Mouse (Mus musculus): ENCODE results near the gene Fam102a. TPM values are rescaled to one million over a fixed set of nuclear protein-coding genes. Genes with fewer than 3 reads are reported as not detected.
A peak's percentile ranks its signal among the peaks of the same experiment; 100 is the strongest.

The Fam102a gene
- polyA plus RNA-seq, 1 experiment from 2014 or later, result 16.6 TPM

DNA sequence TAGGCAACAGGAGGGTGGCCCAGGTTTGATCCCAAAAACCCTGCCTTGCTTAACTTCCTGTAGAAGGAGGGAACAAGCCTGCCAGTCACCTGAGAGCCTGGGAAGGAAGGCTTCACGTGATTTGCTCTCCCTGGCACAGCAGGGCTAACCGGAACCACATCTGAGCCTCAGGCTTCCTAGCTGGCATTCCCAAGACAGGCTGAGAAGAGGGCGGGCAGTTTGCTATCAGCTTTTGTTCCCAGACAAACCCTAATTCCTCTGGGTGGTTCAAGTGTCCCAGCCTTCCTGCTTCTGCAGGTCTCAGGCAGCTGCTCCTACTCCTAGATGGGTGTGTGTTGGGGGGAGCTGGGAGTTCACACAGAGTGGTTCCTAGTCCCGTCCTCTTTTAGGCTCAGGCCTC is 20.4 kb downstream of the Fam102a start:
- peak; percentile 72 for ATAC-seq (ENCODE audit: low FRiP score, low TSS enrichment)
- Histone ChIP-seq H3K27me3 (ENCODE audit: control insufficient read depth, insufficient read depth, low read length) (no peaks in the 10 kb centered on the region), H3K9me3 (ENCODE audit: control insufficient read depth, low read length) (no peaks in the 10 kb centered on the region), H3K4me3 (ENCODE audit: low read depth, low read length) (no peak overlapping the region), H3K9ac (ENCODE audit: low read length) (no peak overlapping the region), H3K27ac (replicated peaks) (peak overlapping the region; percentile 61), H3K4me2 (replicated peaks; ENCODE audit: low read depth) (no peak overlapping the region), H3K36me3 (ENCODE audit: control insufficient read depth, insufficient read depth, low read length) (0 out of 2 replicates have a peak, but pooled peaks cover 2% of the 10 kb centered on the region), H3K4me1 (replicated peaks; ENCODE audit: control insufficient read depth, insufficient read depth) (peaks cover 2% of the 10 kb centered on the region; the same call in 1 of the 2 replicates)
- peak; percentile 64 for DNase-seq (ENCODE audit: low spot score)
- TF ChIP-seq CTCF (IDR thresholded peaks at IDR 0.05; ENCODE audit: low read depth) (no peak), EP300 (optimal IDR thresholded peaks at IDR 0.05) (no peak)
- 48% methylated on average over 4 of the region's 4 CpGs for WGBS

DNA sequence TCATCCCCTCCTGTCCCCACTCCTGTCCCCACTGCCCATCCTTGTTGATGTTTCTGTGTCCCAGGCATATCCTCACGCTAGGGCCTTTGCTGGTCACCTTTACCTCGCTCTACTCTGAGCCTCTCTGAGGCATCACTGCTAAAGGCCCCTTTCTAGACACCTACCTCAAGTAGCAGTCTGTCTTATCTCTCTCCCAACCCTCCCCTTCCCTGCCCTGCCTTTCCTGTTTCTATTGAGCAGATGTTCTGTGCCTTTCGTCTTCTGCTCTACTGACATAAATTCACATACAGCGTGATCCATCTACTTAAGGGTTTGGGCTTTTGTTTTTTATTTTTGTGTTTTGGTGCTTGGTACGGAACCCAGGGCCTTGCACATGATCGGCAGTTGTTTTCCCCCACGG is 20.9 kb downstream of the Fam102a start:
- Histone ChIP-seq H3K36me3 (ENCODE audit: control insufficient read depth, insufficient read depth, low read length) (0 out of 2 replicates have a peak, but pooled peaks cover 5% of the 10 kb centered on the region), H3K27me3 (ENCODE audit: control insufficient read depth, insufficient read depth, low read length) (no peaks in the 10 kb centered on the region), H3K4me2 (replicated peaks; ENCODE audit: low read depth) (no peak overlapping the region), H3K9ac (ENCODE audit: low read length) (no peak overlapping the region), H3K4me3 (ENCODE audit: low read depth, low read length) (no peak overlapping the region), H3K4me1 (replicated peaks; ENCODE audit: control insufficient read depth, insufficient read depth) (peaks cover 1% of the 10 kb centered on the region; the same call in 1 of the 2 replicates), H3K27ac (replicated peaks) (peak overlapping the region; percentile 61; the same call in 1 of the 2 replicates), H3K9me3 (ENCODE audit: control insufficient read depth, low read length) (no peaks in the 10 kb centered on the region)
- 79% methylated on average over 7 of the region's 7 CpGs for WGBS
- DNase-seq (ENCODE audit: low spot score) (no peak), ATAC-seq (ENCODE audit: low FRiP score, low TSS enrichment) (peak; percentile 7; the same call in 1 of the 2 replicates)
- TF ChIP-seq EP300 (optimal IDR thresholded peaks at IDR 0.05) (no peak), CTCF (IDR thresholded peaks at IDR 0.05; ENCODE audit: low read depth) (no peak)

DNA sequence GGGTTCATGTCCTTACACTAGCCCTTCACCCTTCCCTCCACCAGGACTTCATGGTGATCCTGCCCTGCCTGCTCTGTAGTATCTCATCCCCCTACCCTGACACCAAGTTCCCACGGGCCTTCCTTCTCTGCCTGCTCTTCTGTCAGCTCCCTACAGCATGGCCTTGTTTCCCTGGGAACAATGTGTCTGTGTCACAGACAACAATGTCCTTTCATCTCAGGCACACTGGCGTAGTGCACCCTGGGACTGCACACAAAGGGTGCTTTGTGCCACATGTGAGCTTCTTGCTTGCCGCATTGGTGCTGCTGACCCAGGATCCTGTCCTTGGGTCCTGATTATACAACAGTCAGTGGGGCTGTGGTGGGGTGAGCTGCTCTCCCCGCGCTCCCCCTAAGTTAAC is 24.4 kb downstream of the Fam102a start:
- Histone ChIP-seq H3K27ac (replicated peaks) (no peak overlapping the region), H3K9ac (ENCODE audit: low read length) (no peak overlapping the region; the same call in 1 of the 2 replicates), H3K27me3 (ENCODE audit: control insufficient read depth, insufficient read depth, low read length) (no peaks in the 10 kb centered on the region), H3K4me1 (replicated peaks; ENCODE audit: control insufficient read depth, insufficient read depth) (no peaks in the 10 kb centered on the region), H3K4me3 (ENCODE audit: low read depth, low read length) (no peak overlapping the region), H3K4me2 (replicated peaks; ENCODE audit: low read depth) (no peak overlapping the region), H3K9me3 (ENCODE audit: control insufficient read depth, low read length) (no peaks in the 10 kb centered on the region), H3K36me3 (ENCODE audit: control insufficient read depth, insufficient read depth, low read length) (peaks cover 11% of the 10 kb centered on the region; the same call in 1 of the 2 replicates)
- ATAC-seq (ENCODE audit: low FRiP score, low TSS enrichment), result peak; percentile 14; the same call in 1 of the 2 replicates
- TF ChIP-seq CTCF (IDR thresholded peaks at IDR 0.05; ENCODE audit: low read depth) (no peak), EP300 (optimal IDR thresholded peaks at IDR 0.05) (no peak)
- WGBS, result 60% methylated on average over 5 of the region's 5 CpGs
- no peak for DNase-seq (ENCODE audit: low spot score)

DNA sequence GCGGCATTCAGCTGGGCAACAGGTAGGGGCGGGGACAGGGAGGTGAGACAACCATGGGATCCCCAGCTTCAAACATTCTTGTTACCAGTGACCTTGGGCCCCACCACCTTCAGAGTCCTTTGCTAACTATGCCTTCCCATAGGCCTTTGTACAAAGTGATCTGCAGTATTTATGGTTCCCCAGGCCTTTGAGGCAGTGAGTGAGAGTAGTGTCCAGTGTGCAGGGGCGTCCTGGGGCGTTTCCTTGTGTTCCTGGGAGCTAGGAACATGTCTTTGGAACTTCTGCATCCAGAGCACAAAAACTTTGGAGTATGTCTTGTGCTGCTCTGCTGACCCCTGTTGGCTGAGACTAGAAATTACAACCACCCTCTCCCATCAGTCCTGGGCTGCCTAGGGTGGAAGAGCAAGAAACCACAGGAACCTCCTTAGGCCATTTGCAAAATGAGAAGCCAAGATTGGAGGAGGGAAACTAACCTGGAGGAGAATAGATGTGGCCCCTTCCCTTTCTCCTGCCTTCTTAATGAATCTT is 31.5 kb downstream of the Fam102a start:
- Histone ChIP-seq H3K27ac (replicated peaks) (no peak overlapping the region), H3K4me1 (replicated peaks; ENCODE audit: control insufficient read depth, insufficient read depth) (no peaks in the 10 kb centered on the region), H3K9me3 (ENCODE audit: control insufficient read depth, low read length) (no peaks in the 10 kb centered on the region), H3K36me3 (ENCODE audit: control insufficient read depth, insufficient read depth, low read length) (peaks cover 22% of the 10 kb centered on the region), H3K9ac (ENCODE audit: low read length) (no peak overlapping the region), H3K4me2 (replicated peaks; ENCODE audit: low read depth) (no peak overlapping the region), H3K27me3 (ENCODE audit: control insufficient read depth, insufficient read depth, low read length) (no peaks in the 10 kb centered on the region), H3K4me3 (ENCODE audit: low read depth, low read length) (no peak overlapping the region)
- DNase-seq (ENCODE audit: low spot score) (peak; percentile 74), ATAC-seq (ENCODE audit: low FRiP score, low TSS enrichment) (peak; percentile 10; the same call in 1 of the 2 replicates)
- 41% methylated on average over 4 of the region's 4 CpGs for WGBS
- TF ChIP-seq EP300 (optimal IDR thresholded peaks at IDR 0.05) (no peak), CTCF (IDR thresholded peaks at IDR 0.05; ENCODE audit: low read depth) (peak; percentile 94)

DNA sequence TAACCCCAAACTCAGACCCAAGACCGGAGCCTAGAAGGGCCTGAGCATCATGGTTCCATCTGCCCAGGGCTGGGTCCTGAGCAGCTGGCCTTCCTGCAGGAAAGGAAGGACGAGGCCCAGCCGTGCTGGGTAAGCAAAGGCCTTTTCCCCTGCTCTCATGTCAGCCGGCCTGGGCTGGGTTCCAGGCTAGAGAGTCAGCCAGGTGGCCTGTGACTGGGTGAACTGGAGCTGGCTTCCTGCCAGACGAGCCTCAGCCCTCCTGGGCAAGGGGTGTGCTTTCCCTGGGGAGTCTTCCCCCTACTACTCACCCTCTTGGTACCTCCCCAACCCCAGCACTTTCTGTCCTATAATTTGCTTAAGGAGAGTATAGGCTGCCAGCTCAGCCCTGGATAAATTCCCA is 33.0 kb downstream of the Fam102a start:
- H3K4me2 ChIP-seq (replicated peaks; ENCODE audit: low read depth), result no peak overlapping the region
- ATAC-seq (ENCODE audit: low FRiP score, low TSS enrichment), result no peak
- H3K9me3 ChIP-seq (ENCODE audit: control insufficient read depth, low read length), result no peaks in the 10 kb centered on the region
- H3K9ac ChIP-seq (ENCODE audit: low read length), result no peak overlapping the region
- H3K36me3 ChIP-seq (ENCODE audit: control insufficient read depth, insufficient read depth, low read length), result peaks cover 25% of the 10 kb centered on the region
- H3K27ac ChIP-seq (replicated peaks), result no peak overlapping the region
- DNase-seq (ENCODE audit: low spot score), result no peak
- TF ChIP-seq EP300 (optimal IDR thresholded peaks at IDR 0.05), result no peak
- TF ChIP-seq CTCF (IDR thresholded peaks at IDR 0.05; ENCODE audit: low read depth), result no peak
- no peak overlapping the region for H3K4me3 ChIP-seq (ENCODE audit: low read depth, low read length)
- no peaks in the 10 kb centered on the region for H3K27me3 ChIP-seq (ENCODE audit: control insufficient read depth, insufficient read depth, low read length)
- 49% methylated on average over 5 of the region's 5 CpGs for WGBS
- H3K4me1 ChIP-seq (replicated peaks; ENCODE audit: control insufficient read depth, insufficient read depth), result no peaks in the 10 kb centered on the region

DNA sequence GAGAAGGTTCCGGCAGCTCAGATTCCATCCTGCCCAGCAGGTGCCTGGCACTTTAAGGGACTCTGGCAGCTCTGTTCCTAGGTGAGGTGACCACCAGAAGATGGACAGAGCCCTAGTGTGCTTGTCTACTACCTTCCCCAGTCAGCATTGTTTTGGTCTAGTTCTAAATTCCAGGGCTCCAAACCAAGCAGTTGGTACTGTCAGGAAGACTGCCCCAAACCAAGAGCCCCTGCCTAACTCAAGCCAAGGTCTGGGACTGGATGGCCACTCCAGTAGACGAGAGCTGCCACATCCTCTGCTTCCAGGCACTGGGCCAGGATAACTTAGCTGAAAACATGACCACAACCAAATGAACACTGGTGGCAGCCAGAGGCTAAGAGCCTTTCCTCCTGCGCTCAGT is 33.8 kb downstream of the Fam102a start:
- peaks cover 21% of the 10 kb centered on the region for H3K36me3 ChIP-seq (ENCODE audit: control insufficient read depth, insufficient read depth, low read length)
- H3K27me3 ChIP-seq (ENCODE audit: control insufficient read depth, insufficient read depth, low read length), result no peaks in the 10 kb centered on the region
- 87% methylated on average over 3 of the region's 3 CpGs for WGBS
- no peak overlapping the region for H3K9ac ChIP-seq (ENCODE audit: low read length)
- no peak overlapping the region for H3K4me2 ChIP-seq (replicated peaks; ENCODE audit: low read depth)
- no peak overlapping the region for H3K27ac ChIP-seq (replicated peaks)
- no peak overlapping the region for H3K4me3 ChIP-seq (ENCODE audit: low read depth, low read length)
- H3K9me3 ChIP-seq (ENCODE audit: control insufficient read depth, low read length), result no peaks in the 10 kb centered on the region
- ATAC-seq (ENCODE audit: low FRiP score, low TSS enrichment), result no peak
- TF ChIP-seq CTCF (IDR thresholded peaks at IDR 0.05; ENCODE audit: low read depth), result no peak
- TF ChIP-seq EP300 (optimal IDR thresholded peaks at IDR 0.05), result no peak
- no peak for DNase-seq (ENCODE audit: low spot score)
- no peaks in the 10 kb centered on the region for H3K4me1 ChIP-seq (replicated peaks; ENCODE audit: control insufficient read depth, insufficient read depth)
